Mouse (Mus musculus) cerebellum, adult 9-10 months (tissue): ENCODE data around the gene Ociad1.

Experiments used
- DNase-seq: peaks from one replicate; pipeline ENCODE4 v3.0.0; 2022

The Ociad1 gene

GRCm38 (mm10) chr5:73340723-73341235 lies 48.2 kb downstream of the Ociad1 start, which contains the start of gene Ociad2:
Ociad2 (minus strand) TSS chr5:73341028.
- DNase-seq, result no peak

GRCm38 (mm10) chr5:73342701-73343355 lies 50.2 kb downstream of the Ociad1 start:
- no peak for DNase-seq

GRCm38 (mm10) chr5:73344310-73344709 lies 51.7 kb downstream of the Ociad1 start:
- no peak for DNase-seq

DNA sequence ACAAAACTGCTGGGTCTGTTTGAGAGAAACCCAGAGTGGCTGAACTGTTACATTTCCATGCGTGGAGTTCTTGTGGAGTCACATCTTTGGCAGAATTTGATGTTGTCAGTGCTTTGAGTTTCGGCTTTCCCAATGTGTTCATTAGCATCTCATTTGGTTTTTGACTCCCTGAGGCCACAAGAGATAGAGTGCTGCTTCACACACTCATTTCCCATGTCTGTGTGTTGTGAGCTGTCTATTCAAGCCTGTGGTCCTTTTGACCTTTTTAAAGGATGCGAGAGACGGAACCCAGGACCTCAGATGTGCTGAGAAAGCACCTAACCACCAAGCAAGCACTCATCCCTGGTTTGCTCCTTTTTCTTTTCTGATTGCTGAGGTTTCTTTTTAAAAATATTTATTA lies 52.7 kb downstream of the Ociad1 start:
- no peak for DNase-seq

GRCm38 (mm10) chr5:73349514-73349913 lies 56.9 kb downstream of the Ociad1 start:
- DNase-seq, result no peak

DNA sequence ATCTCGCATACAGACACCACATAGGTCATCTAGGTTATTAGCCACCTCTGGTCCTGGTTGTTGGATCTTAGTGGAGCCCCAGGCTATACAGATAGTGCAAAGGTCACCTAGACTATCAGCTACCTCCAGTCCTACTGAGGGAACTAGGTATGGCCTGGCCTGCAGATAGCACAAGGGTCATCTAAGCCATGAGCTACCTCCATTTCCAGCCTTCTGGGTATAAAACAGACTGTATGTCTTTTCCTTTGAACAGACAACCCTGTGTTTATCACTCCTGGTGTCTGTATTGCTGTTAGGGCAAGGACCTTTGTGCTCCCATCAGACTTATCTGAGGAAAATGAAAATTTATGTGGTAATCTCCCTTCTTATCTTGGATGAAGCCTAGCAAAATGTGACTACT lies 59.2 kb downstream of the Ociad1 start:
- DNase-seq, result no peak

GRCm38 (mm10) chr5:73353519-73353918 lies 60.9 kb downstream of the Ociad1 start:
- no peak for DNase-seq

DNA sequence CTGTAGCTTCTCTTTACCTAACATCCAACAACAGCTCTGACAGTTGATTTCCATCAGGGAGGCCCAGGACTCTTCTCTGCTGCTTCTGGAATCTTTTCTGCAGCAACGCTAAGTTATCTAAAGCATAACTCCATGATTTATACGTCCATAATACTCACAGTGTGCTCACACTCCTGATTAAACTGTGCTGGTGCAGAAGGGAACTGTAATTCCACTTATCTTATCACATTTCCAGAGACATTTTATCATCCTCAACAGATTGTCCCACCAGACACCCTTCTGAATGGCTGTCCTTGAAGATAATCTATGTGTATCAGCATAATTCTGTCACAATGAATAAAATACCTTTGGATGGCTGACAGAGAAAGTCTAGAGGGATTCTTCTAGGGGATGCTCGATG lies 61.4 kb downstream of the Ociad1 start:
- no peak for DNase-seq

DNA sequence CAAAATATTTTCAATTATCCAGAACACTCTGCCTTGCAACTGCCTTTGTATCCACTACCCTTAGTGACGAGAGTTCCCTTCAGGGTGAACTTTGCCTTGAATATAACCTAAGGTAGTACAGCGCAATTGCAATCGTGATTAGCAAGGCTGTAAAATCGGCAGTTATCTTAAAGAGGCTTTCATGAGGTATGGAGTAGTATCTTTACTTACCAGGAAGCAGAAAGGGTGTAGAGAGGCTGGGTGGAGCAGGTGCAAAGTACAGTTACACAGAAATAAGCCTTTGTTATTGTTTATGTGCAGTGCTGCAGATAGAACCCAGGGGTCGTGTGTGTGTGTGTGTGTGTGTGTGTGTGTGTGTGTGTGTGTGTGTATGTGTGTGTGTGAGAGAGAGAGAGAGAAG lies 62.8 kb downstream of the Ociad1 start:
- DNase-seq, result no peak

- no peak for DNase-seq
Measured at GRCm38 (mm10) chr5:73359134-73359751, 66.7 kb downstream of the Ociad1 start.

DNA sequence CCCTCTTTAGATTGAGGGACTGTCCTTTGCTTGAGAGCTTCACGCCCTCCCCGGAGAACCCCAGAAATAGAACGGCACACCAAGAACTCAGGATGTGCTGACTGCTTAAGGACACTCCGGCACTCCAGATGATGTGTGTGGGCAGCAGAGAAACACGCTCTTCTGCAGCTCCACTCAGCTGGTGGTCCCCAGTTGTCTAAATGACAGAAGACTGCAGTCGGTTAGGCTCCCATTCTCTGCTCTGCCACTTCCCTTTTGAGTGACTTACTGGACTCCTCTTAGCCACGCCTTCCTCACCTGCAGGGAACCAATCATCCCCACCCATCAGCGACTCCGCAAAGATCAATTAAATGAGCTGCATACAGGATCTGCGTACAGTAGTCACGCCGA lies 67.2 kb downstream of the Ociad1 start:
- DNase-seq, result no peak

- no peak for DNase-seq
Measured at GRCm38 (mm10) chr5:73360240-73360639, 67.7 kb downstream of the Ociad1 start.

DNA sequence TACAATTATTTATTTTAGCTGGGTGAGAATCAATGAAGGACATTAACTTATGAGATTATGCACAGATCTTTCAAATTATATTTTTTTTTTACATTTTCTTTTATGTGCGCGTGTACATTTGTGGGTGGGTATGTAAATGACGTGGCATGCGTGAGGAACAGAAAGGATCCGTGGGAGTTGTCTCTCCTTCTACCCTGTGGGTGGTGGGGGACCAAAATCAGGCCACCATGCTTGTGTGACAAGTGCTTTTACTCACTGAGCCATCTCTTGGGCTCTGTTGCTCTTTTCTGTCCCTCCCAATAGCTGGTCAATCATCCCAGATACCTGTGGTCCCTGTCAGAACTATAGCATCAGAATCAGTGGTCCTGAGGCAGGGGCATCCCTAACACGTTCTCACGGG lies 69.8 kb downstream of the Ociad1 start:
- DNase-seq, result no peak

- no peak for DNase-seq
Measured at GRCm38 (mm10) chr5:73362791-73363190, 70.2 kb downstream of the Ociad1 start.
